Mouse (Mus musculus) E14TG2a.4 (cell line): ENCODE measurements around the gene Adcy3.

Experiments used
- CTCF ChIP-seq: conservative IDR thresholded peaks from 2 replicates; pipeline ENCODE4 v1.5.1; 2014; ENCODE audit warnings: low read length
- NANOG ChIP-seq: IDR thresholded peaks from 2 replicates; pipeline ENCODE4 v1.6.1; 2014; ENCODE audit warnings: borderline replicate concordance, low read length, mixed read lengths
- POU5F1 ChIP-seq: IDR thresholded peaks from 2 replicates; pipeline ENCODE4 v1.6.1; 2014; ENCODE audit warnings: low read length, borderline replicate concordance

DNA sequence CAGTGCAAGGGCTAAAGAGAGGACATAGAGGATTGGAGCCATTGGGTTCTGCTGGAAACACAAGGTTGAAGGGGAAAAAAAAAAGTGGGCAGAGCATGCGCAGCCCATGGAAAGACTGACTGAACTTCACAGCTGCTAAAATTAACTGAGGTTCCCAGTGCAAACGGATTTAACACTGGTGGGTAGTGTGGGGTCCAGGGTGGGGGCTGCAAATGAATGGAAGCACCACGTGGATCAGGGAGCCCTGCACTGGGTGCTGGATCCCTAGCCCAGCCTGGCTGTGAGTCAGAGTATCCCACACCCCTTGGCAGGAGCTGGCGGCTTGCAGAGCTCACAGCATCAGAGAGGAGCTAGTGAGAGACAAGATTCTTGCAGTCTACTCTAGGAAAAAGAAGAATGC is 15.3 kb upstream of the Adcy3 start:
- TF ChIP-seq CTCF (no peak), POU5F1 (no peak), NANOG (no peak)
